Mouse (Mus musculus): ENCODE data around the gene Prkch.

Gene Prkch

GRCm38 (mm10) chr12:73800886-73801285 lies 216.3 kb downstream of the Prkch start:
- no peak for DNase-seq (ENCODE audit: low read depth, low spot score)

GRCm38 (mm10) chr12:73801845-73802244 lies 217.2 kb downstream of the Prkch start:
- no peak for DNase-seq (ENCODE audit: low read depth, low spot score)

GRCm38 (mm10) chr12:73802379-73803057 lies 217.9 kb downstream of the Prkch start:
- no peak for DNase-seq (ENCODE audit: low read depth, low spot score)

GRCm38 (mm10) chr12:73803946-73804345 lies 219.3 kb downstream of the Prkch start:
- no peak for DNase-seq (ENCODE audit: low read depth, low spot score)

- DNase-seq (ENCODE audit: low read depth, low spot score): no peak
Observed at GRCm38 (mm10) chr12:73805541-73805940, 220.9 kb downstream of the Prkch start.

GRCm38 (mm10) chr12:73806003-73806402 lies 221.4 kb downstream of the Prkch start:
- DNase-seq (ENCODE audit: low read depth, low spot score): no peak

GRCm38 (mm10) chr12:73807228-73807627 lies 222.6 kb downstream of the Prkch start:
- no peak for DNase-seq (ENCODE audit: low read depth, low spot score)

GRCm38 (mm10) chr12:73810041-73810795 lies 225.6 kb downstream of the Prkch start:
- DNase-seq (ENCODE audit: low read depth, low spot score): no peak

GRCm38 (mm10) chr12:73810903-73811302 lies 226.3 kb downstream of the Prkch start:
- DNase-seq (ENCODE audit: low read depth, low spot score): no peak

- DNase-seq (ENCODE audit: low read depth, low spot score): no peak
Observed at GRCm38 (mm10) chr12:73812198-73812597, 227.6 kb downstream of the Prkch start.

GRCm38 (mm10) chr12:73813016-73813900 lies 228.7 kb downstream of the Prkch start:
- DNase-seq (ENCODE audit: low read depth, low spot score): no peak

GRCm38 (mm10) chr12:73814056-73814735 lies 229.6 kb downstream of the Prkch start:
- no peak for DNase-seq (ENCODE audit: low read depth, low spot score)

GRCm38 (mm10) chr12:73814897-73815296 lies 230.3 kb downstream of the Prkch start:
- no peak for DNase-seq (ENCODE audit: low read depth, low spot score)

- no peak for DNase-seq (ENCODE audit: low read depth, low spot score)
Observed at GRCm38 (mm10) chr12:73815463-73815862, 230.9 kb downstream of the Prkch start.

GRCm38 (mm10) chr12:73815892-73816291 lies 231.3 kb downstream of the Prkch start:
- no peak for DNase-seq (ENCODE audit: low read depth, low spot score)

GRCm38 (mm10) chr12:73816866-73817265 lies 232.3 kb downstream of the Prkch start:
- DNase-seq (ENCODE audit: low read depth, low spot score): no peak

GRCm38 (mm10) chr12:73818801-73819200 lies 234.2 kb downstream of the Prkch start:
- no peak for DNase-seq (ENCODE audit: low read depth, low spot score)

GRCm38 (mm10) chr12:73821176-73821575 lies 236.6 kb downstream of the Prkch start:
- no peak for DNase-seq (ENCODE audit: low read depth, low spot score)

- no peak for DNase-seq (ENCODE audit: low read depth, low spot score)
Observed at GRCm38 (mm10) chr12:73822331-73822730, 237.7 kb downstream of the Prkch start.

GRCm38 (mm10) chr12:73824828-73825227 lies 240.2 kb downstream of the Prkch start:
- DNase-seq (ENCODE audit: low read depth, low spot score): no peak

All from c-Kit-negative CD71-positive TER-119-positive erythroid progenitor cells, embryonic 14.5 days (primary cell).